Mouse (Mus musculus) lung, postnatal 0 days (tissue): Measurements from ENCODE around the gene Oas1c. TPM values are rescaled to one million over a fixed set of nuclear protein-coding genes. Genes with fewer than 3 reads are reported as not detected.

Source experiments
- ATAC-seq: fragments of 200-750 bp; cut with Nextera tagmentation; 2 replicates; pipeline ENCODE4 v1.8.0; 2017; ENCODE audit warnings: moderate library complexity
- DNase-seq: peaks from one replicate; pipeline ENCODE4 v3.0.0-alpha.2; 2016; ENCODE audit warnings: low spot score
- H3K27ac ChIP-seq: fragments of 300-500 bp; sonication (generic); 2 replicates; pipeline ENCODE4 v1.5.1; 2014; ENCODE audit warnings: antibody characterized with exemption, mild to moderate bottlenecking, low read length, mixed read lengths
- H3K27me3 ChIP-seq: fragments of 300-500 bp; sonication (generic); replicated peaks from 2 replicates; pipeline ENCODE4 v1.6.1; 2014; ENCODE audit warnings: low read length, mixed read lengths; ENCODE audit not compliant: insufficient read depth
- H3K36me3 ChIP-seq: fragments of 300-500 bp; sonication (generic); 2 replicates; pipeline ENCODE4 v1.6.1; 2014; ENCODE audit warnings: low read length, mixed read lengths; ENCODE audit not compliant: insufficient read depth
- H3K4me1 ChIP-seq: fragments of 300-500 bp; sonication (generic); 2 replicates; pipeline ENCODE4 v1.6.1; 2014; ENCODE audit warnings: antibody characterized with exemption, low read depth, low read length, mixed read lengths; ENCODE audit not compliant: insufficient read depth
- H3K4me2 ChIP-seq: fragments of 300-500 bp; sonication (generic); replicated peaks from 2 replicates; pipeline ENCODE4 v1.6.1; 2014; ENCODE audit warnings: low read depth, mild to moderate bottlenecking, low read length, moderate library complexity, mixed read lengths
- H3K4me3 ChIP-seq: fragments of 300-500 bp; sonication (generic); 2 replicates; pipeline ENCODE4 v1.5.1; 2014; ENCODE audit warnings: low read depth, low read length
- H3K9ac ChIP-seq: fragments of 300-500 bp; sonication (generic); replicated peaks from 2 replicates; pipeline ENCODE4 v1.6.1; 2014; ENCODE audit warnings: low read depth, mild to moderate bottlenecking
- H3K9me3 ChIP-seq: fragments of 300-500 bp; sonication (generic); 2 replicates; pipeline ENCODE4 v1.6.1; 2016; ENCODE audit warnings: low read length, mixed read lengths
- CTCF ChIP-seq: IDR thresholded peaks from 2 replicates; pipeline ENCODE4 v1.5.1; 2016; ENCODE audit warnings: antibody characterized with exemption, mild to moderate bottlenecking
- EP300 ChIP-seq: IDR thresholded peaks from 2 replicates; pipeline ENCODE4 v1.6.1; 2016; ENCODE audit warnings: antibody characterized with exemption, mild to moderate bottlenecking, control low read depth
- WGBS: fragments of 180-500 bp; shearing (Covaris S2); extraction: QIAGEN DNeasy Blood & Tissue Kit; methylation state at CpG from one replicate; pipeline ENCODE4 v1.1.7; 2014; 5-methylcytosine and 5-hydroxymethylcytosine counted together
- polyA plus RNA-seq: library from polyadenylated mRNA; unstranded; fragments of >200 nt; fragmentation: Nextera tagmentation; extraction: Ambion mirVana; gene quantifications from 2 replicates; pipeline ENCODE4 v1.2.1, GENCODE M21; 2015

Gene Oas1c
- polyA plus RNA-seq, result 1.5 and 1.7 TPM in 2 replicates

DNA sequence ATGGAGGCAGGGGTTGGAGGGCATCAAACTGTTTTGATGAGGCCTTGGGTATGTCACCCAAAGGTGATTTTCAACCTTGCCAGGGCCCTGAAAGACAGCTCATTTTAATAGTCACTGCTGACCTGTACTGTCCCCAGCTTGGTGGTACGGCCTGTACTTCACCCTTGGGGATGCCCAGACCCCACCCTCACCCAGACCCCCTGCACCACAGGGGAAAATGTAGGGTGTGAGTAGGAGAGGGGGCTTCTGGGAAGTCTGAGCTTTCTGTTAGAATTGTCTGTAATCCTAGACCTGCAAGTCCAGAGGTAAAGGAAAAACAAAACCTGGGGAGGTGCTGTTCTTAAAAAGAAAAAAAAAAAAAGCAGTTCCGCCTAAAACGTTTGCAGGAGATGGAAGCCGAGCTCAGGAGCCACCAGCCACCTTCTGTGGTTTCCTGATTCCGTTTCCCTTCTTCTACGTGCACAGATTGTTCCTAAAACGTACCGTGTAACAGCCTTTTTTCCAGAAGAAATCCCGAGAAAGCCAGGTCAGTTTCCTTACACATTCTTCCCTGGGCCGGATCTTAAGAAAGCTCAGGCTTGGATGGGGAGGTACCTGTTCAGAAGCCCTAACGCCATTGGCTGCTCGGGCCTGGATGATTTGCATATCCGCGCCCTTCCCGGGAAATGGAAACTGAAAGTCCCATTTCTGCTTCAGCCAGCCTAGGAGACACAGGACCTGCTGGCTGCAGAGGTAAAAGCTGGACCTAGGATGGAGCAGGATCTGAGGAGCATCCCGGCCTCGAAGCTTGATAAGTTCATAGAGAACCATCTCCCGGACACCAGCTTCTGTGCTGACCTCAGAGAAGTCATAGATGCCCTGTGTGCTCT lies at the start of gene Oas1c:
Gene Oas1c (minus strand): TSS at position 564 of the 869 bp plus-strand sequence.
- 5% methylated on average over 18 of the region's 18 CpGs for WGBS
- DNase-seq, result peak; percentile 96
- peak; percentile 98 for ATAC-seq

DNA sequence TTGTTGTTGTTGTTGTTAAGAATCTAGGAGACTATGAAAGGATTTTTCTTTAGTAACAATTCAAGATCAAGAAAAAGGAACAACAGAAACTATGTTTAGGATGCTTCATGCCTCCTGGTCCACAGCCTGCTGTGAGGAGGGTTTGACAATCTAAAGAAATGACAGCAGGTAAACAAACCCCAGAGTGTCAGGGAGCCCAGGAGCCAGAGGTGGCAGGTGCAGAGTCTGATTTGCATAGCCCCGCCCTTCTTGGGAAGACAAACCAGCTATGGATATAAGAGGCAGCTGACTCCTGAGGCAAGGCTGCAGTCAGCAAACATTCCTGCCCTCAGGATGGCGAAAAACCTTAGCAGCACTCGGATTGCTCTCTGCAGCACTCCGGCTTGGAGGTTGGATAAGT lies 48.8 kb upstream of the Oas1c start, which contains the start of gene Oas1h:
Gene Oas1h (plus strand): TSS at position 301 of the 400 bp plus-strand sequence.
- TF ChIP-seq CTCF, result no peak
- Histone ChIP-seq H3K27me3 (no peaks in the 10 kb centered on the region), H3K4me1 (no peaks in the 10 kb centered on the region), H3K9me3 (no peaks in the 10 kb centered on the region), H3K9ac (no peak within 1 kb of the TSS), H3K4me2 (no peak within 1 kb of the TSS), H3K36me3 (no peaks in the 10 kb centered on the region), H3K4me3 (no peak within 1 kb of the TSS), H3K27ac (no peak within 1 kb of the TSS)
- WGBS, result 29% methylated on average over 4 of the region's 4 CpGs
- no peak for DNase-seq
- no peak for ATAC-seq

More for the DNA sequence above, at the start of gene Oas1c:
- Histone ChIP-seq H3K4me3 (peak within 1 kb of the TSS; percentile 59), H3K4me1 (peaks cover 6% of the 10 kb centered on the region; the same call in 1 of the 2 replicates), H3K4me2 (peak within 1 kb of the TSS; percentile 67), H3K27ac (peak within 1 kb of the TSS; percentile 76), H3K27me3 (no peaks in the 10 kb centered on the region), H3K9me3 (no peaks in the 10 kb centered on the region), H3K36me3 (no peaks in the 10 kb centered on the region), H3K9ac (peak within 1 kb of the TSS; percentile 60)
- TF ChIP-seq EP300 (no peak), CTCF (no peak)

DNA sequence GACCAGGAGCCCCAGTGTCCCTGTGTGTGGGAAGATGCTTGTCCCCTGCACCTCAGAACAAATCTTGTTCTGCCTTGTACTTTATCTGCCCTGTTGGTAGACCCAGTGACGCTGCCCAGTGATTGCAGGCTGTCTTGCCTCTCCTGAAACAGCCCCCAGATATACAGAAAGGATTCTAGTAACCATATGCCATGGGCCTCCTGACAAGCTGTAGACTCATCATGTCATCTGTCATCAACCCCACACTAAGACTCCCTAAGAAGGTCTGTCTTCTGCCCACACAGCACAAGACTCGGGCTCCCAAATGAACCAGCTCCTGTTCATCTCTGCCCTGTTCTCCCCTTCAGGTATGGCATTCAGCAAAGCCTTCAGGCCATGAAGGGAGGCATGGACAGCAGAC lies 46.9 kb upstream of the Oas1c start:
- H3K4me1 ChIP-seq, result no peaks in the 10 kb centered on the region
- 64% methylated on average over 2 of the region's 2 CpGs for WGBS
- H3K36me3 ChIP-seq, result no peaks in the 10 kb centered on the region
- H3K27me3 ChIP-seq, result no peaks in the 10 kb centered on the region
- no peak for ATAC-seq
- TF ChIP-seq EP300 (no peak), CTCF (no peak)
- no peaks in the 10 kb centered on the region for H3K9me3 ChIP-seq
- no peak overlapping the region for H3K27ac ChIP-seq
- no peak for DNase-seq
- no peak overlapping the region for H3K9ac ChIP-seq
- H3K4me3 ChIP-seq, result no peak overlapping the region
- no peak overlapping the region for H3K4me2 ChIP-seq

- H3K9me3 ChIP-seq, result no peaks in the 10 kb centered on the region
- no peak overlapping the region for H3K4me3 ChIP-seq
- H3K4me1 ChIP-seq, result no peaks in the 10 kb centered on the region
- DNase-seq (peak; percentile 37), ATAC-seq (no peak)
- no peak overlapping the region for H3K27ac ChIP-seq
- no peak overlapping the region for H3K9ac ChIP-seq
- no peaks in the 10 kb centered on the region for H3K27me3 ChIP-seq
- no peaks in the 10 kb centered on the region for H3K36me3 ChIP-seq
- no peak overlapping the region for H3K4me2 ChIP-seq
- 62% methylated on average over 3 of the region's 3 CpGs for WGBS
- no peak for TF ChIP-seq EP300
- peak; percentile 74 for TF ChIP-seq CTCF
Observed at GRCm38 (mm10) chr5:120849601-120850136, 37.4 kb upstream of the Oas1c start.

- DNase-seq (no peak), ATAC-seq (no peak)
- Histone ChIP-seq H3K9ac (no peak within 1 kb of the TSS), H3K27ac (no peak within 1 kb of the TSS), H3K4me3 (no peak within 1 kb of the TSS), H3K9me3 (no peaks in the 10 kb centered on the region), H3K36me3 (no peaks in the 10 kb centered on the region), H3K27me3 (no peaks in the 10 kb centered on the region), H3K4me2 (no peak within 1 kb of the TSS), H3K4me1 (no peaks in the 10 kb centered on the region)
- 61% methylated on average over 4 of the region's 4 CpGs for WGBS
- TF ChIP-seq CTCF, result no peak
- TF ChIP-seq EP300, result no peak
Observed at GRCm38 (mm10) chr5:120847067-120847466, 34.8 kb upstream of the Oas1c start, which contains the start of gene Oas1f. Gene Oas1f, plus strand, starts transcription at chr5:120847367.

DNA sequence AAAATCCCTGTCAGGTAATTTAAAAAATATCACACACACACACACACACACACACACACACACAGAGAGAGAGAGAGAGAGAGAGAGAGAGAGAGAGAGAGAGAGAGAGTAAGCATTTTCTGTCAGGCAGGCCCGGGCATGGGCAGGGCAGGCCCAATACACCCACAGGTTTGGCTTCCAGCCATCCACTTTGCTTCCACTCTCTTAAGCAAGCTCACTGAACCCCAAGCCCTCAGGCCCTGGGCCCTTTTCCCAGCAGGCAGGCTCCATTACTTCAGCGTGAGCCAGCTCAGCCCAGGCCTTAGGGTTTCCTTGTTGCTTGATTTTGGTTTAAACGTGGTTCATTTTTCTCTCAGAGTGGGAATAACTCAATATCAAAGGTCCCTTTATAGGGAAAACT lies 32.4 kb upstream of the Oas1c start:
- Histone ChIP-seq H3K4me2 (no peak overlapping the region), H3K9me3 (no peaks in the 10 kb centered on the region), H3K27ac (no peak overlapping the region), H3K4me1 (no peaks in the 10 kb centered on the region), H3K36me3 (no peaks in the 10 kb centered on the region), H3K9ac (no peak overlapping the region), H3K27me3 (no peaks in the 10 kb centered on the region), H3K4me3 (no peak overlapping the region)
- no peak for ATAC-seq
- DNase-seq, result peak; percentile 21
- no peak for TF ChIP-seq CTCF
- no peak for TF ChIP-seq EP300
- WGBS, result 63% methylated on average over 3 of the region's 3 CpGs
